Mouse (Mus musculus): ENCODE results near the gene Frem1. TPM values are rescaled to one million over a fixed set of nuclear protein-coding genes. Genes with fewer than 3 reads are reported as not detected.

The Frem1 gene
- polyA plus RNA-seq (2016; fragmentation: Nextera tagmentation; extraction: Ambion mirVana): 4.1 and 5.0 TPM in 2 replicates

DNA sequence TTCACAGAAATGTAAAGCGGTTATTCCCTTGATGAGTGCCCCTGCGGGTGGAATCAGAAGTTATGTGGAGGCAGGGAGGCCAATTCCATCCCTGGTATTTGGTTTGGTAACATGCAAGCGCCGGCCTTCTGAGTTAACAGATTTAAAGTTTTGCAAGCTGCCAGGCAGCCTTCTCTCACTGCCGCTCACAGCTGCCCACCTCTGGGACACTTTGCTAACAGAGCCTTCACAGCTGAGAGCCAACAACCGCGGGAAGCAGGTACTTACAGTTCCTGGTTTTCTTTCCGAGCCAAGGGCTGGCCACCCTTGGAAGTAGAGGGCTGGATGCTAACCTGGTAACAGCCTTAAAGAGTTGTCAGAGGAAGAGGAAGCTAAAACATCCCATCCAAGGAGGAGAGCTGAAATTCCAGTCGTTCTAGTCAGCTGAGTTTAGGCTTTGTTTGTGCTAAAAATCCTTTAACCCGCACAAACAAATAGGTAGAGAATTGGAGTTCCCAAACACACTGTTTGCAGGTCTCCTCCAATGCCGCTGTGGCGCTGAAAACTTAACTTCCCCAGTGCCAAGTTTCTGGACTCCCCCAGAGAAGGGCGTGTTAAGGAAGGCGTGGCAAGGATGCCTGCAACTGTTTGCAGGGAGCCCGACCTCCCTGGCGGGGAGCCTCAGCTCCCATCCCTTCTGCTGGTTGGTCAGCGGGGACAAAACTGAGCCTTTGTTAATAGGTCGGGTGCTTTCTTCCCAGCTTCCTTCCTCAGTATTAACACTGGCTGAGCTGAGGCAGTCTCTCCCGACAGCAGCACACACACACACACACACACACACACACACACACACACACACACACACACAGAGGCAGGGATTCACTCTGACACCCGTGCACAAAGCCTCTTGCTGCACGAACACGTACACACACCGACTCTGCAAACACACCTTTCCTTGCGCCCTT, at the start of gene Frem1:
Frem1 (minus strand) TSS at position 706 of the 944 bp plus-strand sequence.
- peak; percentile 74 for ATAC-seq (ENCODE audit: low FRiP score)

DNA sequence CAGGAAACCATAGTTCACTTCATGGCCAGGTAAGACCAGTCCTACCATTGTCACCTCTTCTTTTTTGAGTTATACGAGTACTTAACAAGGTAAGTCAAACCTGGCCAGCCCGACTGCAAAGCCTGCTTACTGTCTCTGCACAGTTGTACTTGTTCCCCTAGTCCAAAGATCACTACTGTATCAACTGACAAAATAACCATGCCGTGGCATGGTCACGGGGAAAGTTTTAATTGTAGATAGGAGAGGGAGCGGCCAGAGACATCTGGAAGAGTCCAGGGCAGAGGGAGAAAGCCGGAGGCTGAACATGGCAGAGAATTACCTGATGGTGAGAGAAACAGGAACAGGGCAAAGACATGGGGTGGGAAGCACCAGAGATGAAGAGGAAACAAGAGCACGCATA, 46.9 kb upstream of the Frem1 start:
- Histone ChIP-seq H3K27ac (no peak overlapping the region), H3K36me3 (replicated peaks) (no peaks in the 10 kb centered on the region), H3K4me3 (replicated peaks) (no peak overlapping the region), H3K9me3 (no peaks in the 10 kb centered on the region), H3K27me3 (no peaks in the 10 kb centered on the region), H3K4me1 (peaks cover 3% of the 10 kb centered on the region), H3K9ac (no peak overlapping the region), H3K4me2 (no peak overlapping the region)
- WGBS: 90% methylated on average over 7 of the region's 7 CpGs
- ATAC-seq (ENCODE audit: low FRiP score): no peak

More for the DNA sequence above, at the start of gene Frem1:
- peak within 1 kb of the TSS; percentile 57 for H3K4me2 ChIP-seq
- H3K9ac ChIP-seq: peak within 1 kb of the TSS; percentile 29; the same call in 1 of the 2 replicates
- no peaks in the 10 kb centered on the region for H3K36me3 ChIP-seq (replicated peaks)
- WGBS: 1% methylated on average over 24 of the region's 24 CpGs
- H3K27me3 ChIP-seq: 0 out of 2 replicates have a peak, but pooled peaks cover 15% of the 10 kb centered on the region
- H3K27ac ChIP-seq: 0 out of 2 replicates have a peak within 1 kb of the TSS, but pooled peaks have one; percentile 25
- no peaks in the 10 kb centered on the region for H3K9me3 ChIP-seq
- H3K4me3 ChIP-seq (replicated peaks): peak within 1 kb of the TSS; percentile 34
- peaks cover 36% of the 10 kb centered on the region for H3K4me1 ChIP-seq

DNA sequence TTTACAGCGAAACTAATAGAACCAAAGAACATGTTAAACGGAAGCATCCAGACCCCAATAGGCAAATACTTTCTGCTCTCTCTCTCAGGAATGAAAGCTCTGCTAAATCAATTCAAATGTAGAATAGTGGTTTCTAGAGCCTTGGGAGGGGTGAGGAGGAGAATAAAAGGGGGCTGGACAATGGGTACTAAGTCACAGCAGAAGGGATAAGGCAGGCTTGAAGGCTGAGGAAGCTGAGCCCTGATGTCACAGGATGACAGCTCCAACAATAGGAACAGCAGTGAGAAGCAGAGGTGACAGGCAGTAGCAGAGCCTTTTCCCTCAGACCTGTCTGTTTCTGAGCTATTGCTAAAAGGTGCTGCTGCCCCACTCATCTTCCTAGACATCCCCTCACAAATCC, 41.8 kb upstream of the Frem1 start:
- Histone ChIP-seq H3K9ac (no peak overlapping the region), H3K36me3 (replicated peaks) (no peaks in the 10 kb centered on the region), H3K4me1 (peaks cover 6% of the 10 kb centered on the region), H3K4me3 (replicated peaks) (no peak overlapping the region), H3K27ac (no peak overlapping the region), H3K27me3 (no peaks in the 10 kb centered on the region), H3K4me2 (no peak overlapping the region), H3K9me3 (no peaks in the 10 kb centered on the region)
- WGBS: 22% methylated on average over 2 of the region's 2 CpGs
- no peak for ATAC-seq (ENCODE audit: low FRiP score)

DNA sequence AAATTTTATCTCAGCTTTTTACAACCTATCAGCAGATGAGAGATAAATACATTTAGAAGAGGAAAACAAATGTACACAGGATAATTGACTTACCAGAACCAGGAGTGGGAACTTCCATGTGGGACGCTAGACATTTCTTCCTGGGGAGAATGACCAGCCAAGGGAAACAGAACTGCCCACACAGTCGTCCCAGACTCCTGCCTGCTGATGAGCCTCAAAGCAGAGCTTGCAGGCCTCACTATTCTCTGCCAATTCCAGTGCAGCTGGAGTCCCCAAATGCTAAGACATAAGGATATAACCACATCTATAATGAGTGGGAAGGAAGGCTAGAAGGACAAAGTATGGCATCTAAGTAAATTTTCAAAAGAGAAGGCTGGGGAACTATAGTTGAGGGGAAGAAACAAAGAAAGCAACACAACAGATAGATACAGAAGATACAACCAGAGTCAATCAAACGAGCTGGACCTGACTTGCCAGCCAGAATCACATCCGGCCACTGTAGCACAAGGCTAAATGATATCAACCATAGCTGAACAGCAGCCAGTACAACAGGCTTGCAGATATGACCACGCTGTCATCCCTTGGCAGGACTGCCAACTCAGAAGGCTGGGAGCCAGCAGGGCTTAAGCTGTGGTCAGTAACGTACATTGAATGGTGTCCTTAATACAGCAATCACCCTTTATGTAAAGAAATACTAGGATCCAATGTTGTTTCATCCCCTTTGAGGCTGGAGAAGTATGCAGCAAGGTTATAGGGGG, 38.7 kb upstream of the Frem1 start:
- Histone ChIP-seq H3K4me1 (peaks cover 6% of the 10 kb centered on the region), H3K4me3 (replicated peaks) (no peak overlapping the region), H3K36me3 (replicated peaks) (no peaks in the 10 kb centered on the region), H3K9me3 (no peaks in the 10 kb centered on the region), H3K27ac (no peak overlapping the region), H3K27me3 (no peaks in the 10 kb centered on the region), H3K9ac (no peak overlapping the region), H3K4me2 (no peak overlapping the region)
- WGBS: 78% methylated on average over 6 of the region's 6 CpGs
- no peak for ATAC-seq (ENCODE audit: low FRiP score)

DNA sequence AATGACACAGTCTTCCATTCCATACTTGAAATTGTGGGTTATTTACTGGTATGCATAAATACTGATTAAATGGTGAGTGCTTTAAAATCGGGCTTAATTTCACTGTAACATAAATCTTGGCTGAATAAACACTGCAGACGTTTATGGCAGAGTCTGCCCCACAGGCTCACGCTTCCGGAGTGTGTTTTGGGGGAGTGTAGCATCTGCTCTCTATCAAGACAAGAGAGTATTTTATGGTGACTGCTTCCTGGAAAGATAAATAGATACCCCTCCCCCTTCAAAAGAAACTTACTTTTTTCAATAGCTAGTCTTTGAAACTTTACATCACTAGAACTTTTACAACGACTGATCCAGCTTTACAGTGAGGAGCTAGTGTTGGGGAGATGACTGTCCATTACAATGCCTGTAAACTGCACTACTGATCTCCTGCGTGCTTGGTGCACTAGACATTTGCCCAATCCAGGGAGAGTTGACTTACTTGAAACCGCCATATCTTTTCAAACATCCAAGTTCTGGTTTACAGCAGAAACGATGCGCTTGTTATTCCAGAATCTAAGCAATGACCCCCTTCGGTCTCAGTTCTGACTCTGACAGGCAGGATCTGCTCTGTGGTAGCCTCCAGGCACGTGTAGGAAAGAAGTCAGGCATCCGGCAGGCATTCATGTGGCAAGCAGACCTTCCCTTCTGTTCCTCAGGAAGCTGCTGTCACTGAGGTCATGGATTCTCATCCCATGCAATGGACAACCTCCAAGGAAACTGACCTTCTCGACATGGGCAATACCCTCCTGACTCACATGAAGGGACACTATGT, 28.4 kb upstream of the Frem1 start:
- H3K4me2 ChIP-seq: no peak overlapping the region
- H3K9me3 ChIP-seq: no peaks in the 10 kb centered on the region
- no peak overlapping the region for H3K27ac ChIP-seq
- H3K4me1 ChIP-seq: no peaks in the 10 kb centered on the region
- no peaks in the 10 kb centered on the region for H3K27me3 ChIP-seq
- 76% methylated on average over 13 of the region's 13 CpGs for WGBS
- H3K4me3 ChIP-seq (replicated peaks): no peak overlapping the region
- no peak for ATAC-seq (ENCODE audit: low FRiP score)
- H3K9ac ChIP-seq: no peak overlapping the region
- no peaks in the 10 kb centered on the region for H3K36me3 ChIP-seq (replicated peaks)

DNA sequence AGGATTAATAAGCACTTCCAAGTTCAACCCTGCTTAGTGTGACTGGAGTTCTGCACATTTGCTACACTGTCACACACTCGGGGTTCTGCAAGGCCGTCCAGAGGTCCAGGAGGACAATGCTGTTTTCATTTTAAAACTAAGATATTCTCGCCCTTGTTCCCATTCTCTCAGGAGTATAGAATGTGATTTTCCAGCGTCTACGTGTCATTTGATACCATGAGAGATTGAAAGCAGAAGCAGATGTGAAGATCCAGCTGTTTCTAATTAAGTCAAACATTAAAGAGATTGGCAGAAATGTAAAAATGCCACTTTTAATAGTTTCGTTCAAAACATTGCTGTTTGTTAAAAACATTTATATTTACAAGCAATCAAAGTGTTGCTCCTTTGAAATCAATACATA, 12.1 kb upstream of the Frem1 start:
- H3K4me1 ChIP-seq: no peaks in the 10 kb centered on the region
- H3K27me3 ChIP-seq: no peaks in the 10 kb centered on the region
- no peak overlapping the region for H3K9ac ChIP-seq
- no peak overlapping the region for H3K27ac ChIP-seq
- ATAC-seq (ENCODE audit: low FRiP score): no peak
- 72% methylated on average over 6 of the region's 6 CpGs for WGBS
- no peaks in the 10 kb centered on the region for H3K36me3 ChIP-seq (replicated peaks)
- no peaks in the 10 kb centered on the region for H3K9me3 ChIP-seq
- no peak overlapping the region for H3K4me3 ChIP-seq (replicated peaks)
- no peak overlapping the region for H3K4me2 ChIP-seq

DNA sequence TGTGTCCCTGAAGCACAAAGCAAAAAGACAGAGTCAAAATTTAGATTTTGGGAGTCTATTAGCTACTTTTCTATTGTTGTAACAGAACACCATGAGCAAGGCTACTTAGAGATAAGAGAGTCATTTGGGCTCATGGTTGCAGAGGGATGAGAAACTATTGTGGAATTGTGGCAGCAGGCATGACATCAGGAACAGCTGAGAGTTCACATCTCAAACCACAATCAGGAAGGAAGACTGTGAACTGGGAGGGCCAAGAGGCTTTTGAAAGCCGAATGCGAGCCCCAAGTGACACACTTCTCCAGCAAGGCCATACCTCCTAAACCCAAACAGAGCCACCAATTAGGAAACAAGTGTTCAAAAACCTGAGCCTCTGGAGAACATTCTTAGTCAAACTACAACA, 9.4 kb upstream of the Frem1 start:
- Histone ChIP-seq H3K4me2 (no peak overlapping the region), H3K27ac (no peak overlapping the region), H3K27me3 (no peaks in the 10 kb centered on the region), H3K36me3 (replicated peaks) (no peaks in the 10 kb centered on the region), H3K9me3 (no peaks in the 10 kb centered on the region), H3K4me1 (peaks cover 3% of the 10 kb centered on the region; the same call in 1 of the 2 replicates), H3K4me3 (replicated peaks) (no peak overlapping the region), H3K9ac (no peak overlapping the region)
- ATAC-seq (ENCODE audit: low FRiP score): no peak
- WGBS: 91% methylated on average over 2 of the region's 2 CpGs

DNA sequence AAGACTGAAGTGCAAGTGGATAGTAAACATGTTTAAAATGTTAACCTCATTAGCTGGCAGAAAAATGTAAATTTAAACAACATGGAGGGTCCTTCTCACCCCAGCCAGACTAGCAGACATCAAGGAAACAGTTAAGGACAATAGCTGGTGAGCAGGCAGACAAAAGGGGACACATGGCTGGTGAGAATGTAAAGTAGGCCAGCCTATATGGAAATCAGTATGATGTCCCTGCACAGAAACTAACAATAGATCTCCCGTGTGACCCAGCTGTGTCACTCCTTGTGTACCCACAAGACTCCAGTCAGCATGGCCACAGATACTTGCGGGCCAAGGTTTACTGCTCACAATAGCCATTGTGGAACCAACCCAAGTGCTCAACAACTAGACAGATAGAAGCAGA, 6.5 kb upstream of the Frem1 start:
- Histone ChIP-seq H3K36me3 (replicated peaks) (no peaks in the 10 kb centered on the region), H3K4me1 (peaks cover 3% of the 10 kb centered on the region; the same call in 1 of the 2 replicates), H3K4me2 (no peak overlapping the region), H3K9me3 (no peaks in the 10 kb centered on the region), H3K9ac (no peak overlapping the region), H3K4me3 (replicated peaks) (no peak overlapping the region), H3K27me3 (no peaks in the 10 kb centered on the region), H3K27ac (no peak overlapping the region)
- no peak; the same call in 1 of the 2 replicates for ATAC-seq (ENCODE audit: low FRiP score)
- WGBS: 27% methylated on average over 2 of the region's 2 CpGs

DNA sequence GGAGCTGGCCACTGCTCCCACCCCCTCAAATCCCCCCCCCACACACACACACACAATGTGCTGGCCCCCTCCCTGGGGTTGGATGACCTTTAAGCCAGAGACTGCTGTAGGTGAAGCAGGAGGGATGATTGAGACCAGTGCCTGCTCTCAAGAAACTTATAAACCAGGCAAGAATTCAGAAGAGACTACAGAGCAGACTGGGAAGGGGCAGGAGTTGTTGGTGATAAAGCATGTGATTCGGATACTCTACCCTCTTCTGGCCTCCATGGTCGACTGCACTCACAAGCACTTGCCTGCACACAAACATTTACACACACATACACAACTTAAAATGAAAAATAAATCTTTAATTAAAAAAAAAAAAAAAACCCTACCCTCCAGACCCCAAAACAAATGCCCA, 6.0 kb upstream of the Frem1 start:
- H3K4me2 ChIP-seq: no peak overlapping the region
- 0 out of 2 replicates have a peak, but pooled peaks cover 2% of the 10 kb centered on the region for H3K27me3 ChIP-seq
- no peak overlapping the region for H3K27ac ChIP-seq
- H3K4me3 ChIP-seq (replicated peaks): no peak overlapping the region
- no peak overlapping the region for H3K9ac ChIP-seq
- WGBS: 38% methylated on average over 2 of the region's 2 CpGs
- H3K4me1 ChIP-seq: peaks cover 3% of the 10 kb centered on the region; the same call in 1 of the 2 replicates
- H3K36me3 ChIP-seq (replicated peaks): no peaks in the 10 kb centered on the region
- ATAC-seq (ENCODE audit: low FRiP score): no peak; the same call in 1 of the 2 replicates
- H3K9me3 ChIP-seq: no peaks in the 10 kb centered on the region

DNA sequence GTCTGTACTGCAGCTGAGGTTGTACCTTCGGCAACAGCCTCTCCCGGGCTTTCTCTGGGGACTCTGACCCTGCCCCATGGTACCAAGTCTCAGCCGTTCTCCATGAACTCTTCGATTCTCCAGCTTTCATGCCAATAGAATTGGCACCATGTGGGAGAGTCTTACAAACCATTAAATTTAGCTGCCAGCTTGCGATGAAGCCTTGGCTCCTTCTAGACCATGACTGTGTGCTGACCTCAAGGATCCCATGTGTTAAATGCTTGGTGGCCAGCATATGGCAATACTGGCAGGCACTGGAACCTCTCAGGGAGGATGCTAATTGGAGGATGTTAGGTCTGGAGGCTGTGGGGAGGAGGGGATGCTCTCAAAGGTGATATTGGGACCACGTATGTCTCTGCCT, 4.4 kb upstream of the Frem1 start:
- H3K4me3 ChIP-seq (replicated peaks): no peak overlapping the region
- peaks cover 14% of the 10 kb centered on the region for H3K4me1 ChIP-seq
- no peak overlapping the region for H3K27ac ChIP-seq
- H3K36me3 ChIP-seq (replicated peaks): no peaks in the 10 kb centered on the region
- 93% methylated on average over 6 of the region's 6 CpGs for whole genome bisulfite sequencing
- H3K4me2 ChIP-seq: no peak overlapping the region
- H3K9me3 ChIP-seq: no peaks in the 10 kb centered on the region
- 0 out of 2 replicates have a peak, but pooled peaks cover 5% of the 10 kb centered on the region for H3K27me3 ChIP-seq
- H3K9ac ChIP-seq: no peak overlapping the region
- no peak for ATAC-seq (ENCODE audit: low FRiP score)

DNA sequence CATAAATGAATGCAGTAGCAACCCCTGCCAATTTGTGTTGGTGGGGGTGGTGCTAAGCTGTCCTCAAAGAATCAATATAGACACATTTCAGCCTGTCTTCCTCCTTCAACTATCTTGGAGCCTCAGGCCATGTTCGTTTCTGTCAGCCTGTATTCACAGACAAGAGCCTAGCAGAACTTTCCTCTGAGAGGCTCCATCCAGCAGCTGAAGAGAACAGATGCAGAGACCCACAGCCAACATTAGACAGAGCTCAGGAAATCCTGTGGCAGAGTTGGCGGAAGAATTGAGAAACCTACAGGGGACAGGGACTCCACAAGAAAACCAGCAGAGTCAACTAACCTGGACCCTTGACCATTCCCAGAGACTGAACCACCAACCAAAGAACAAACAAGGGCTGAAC, 3.3 kb upstream of the Frem1 start:
- H3K9me3 ChIP-seq: no peaks in the 10 kb centered on the region
- no peak overlapping the region for H3K4me3 ChIP-seq (replicated peaks)
- 0 out of 2 replicates have a peak, but pooled peaks cover 7% of the 10 kb centered on the region for H3K27me3 ChIP-seq
- peaks cover 24% of the 10 kb centered on the region for H3K4me1 ChIP-seq
- H3K4me2 ChIP-seq: no peak overlapping the region
- no peak overlapping the region for H3K9ac ChIP-seq
- WGBS: 81% methylated on average over 2 of the region's 2 CpGs
- no peak for ATAC-seq (ENCODE audit: low FRiP score)
- H3K36me3 ChIP-seq (replicated peaks): no peaks in the 10 kb centered on the region
- no peak overlapping the region for H3K27ac ChIP-seq

Data from forebrain, embryonic 12.5 days (tissue).